Mouse (Mus musculus): ENCODE measurements at regions not wholly inside any gene's neighbourhood (a gene's known extent, or its start where the extent isn't known, plus 50 kb on each side); places are given as distances from the start of the nearest gene placed in this dataset.

- Histone ChIP-seq H3K27me3 (ENCODE audit: control insufficient read depth, insufficient read depth, low read length) (no peaks in the 10 kb centered on the region), H3K9me3 (replicated peaks; ENCODE audit: control insufficient read depth, low read length) (no peaks in the 10 kb centered on the region; the same call in 1 of the 2 replicates), H3K4me1 (ENCODE audit: control insufficient read depth, insufficient read depth) (no peaks in the 10 kb centered on the region), H3K36me3 (replicated peaks; ENCODE audit: control insufficient read depth, insufficient read depth, low read length) (no peaks in the 10 kb centered on the region), H3K27ac (ENCODE audit: low read depth) (no peak overlapping the region), H3K4me2 (ENCODE audit: low read depth, low read length) (no peak overlapping the region), H3K9ac (replicated peaks; ENCODE audit: low read depth, low read length) (no peak overlapping the region), H3K4me3 (ENCODE audit: low read depth, low read length) (no peak overlapping the region)
- ATAC-seq (ENCODE audit: insufficient read depth, low read depth) (no peak), DNase-seq (ENCODE audit: low spot score) (no peak)
- TF ChIP-seq EP300 (IDR thresholded peaks at IDR 0.05; ENCODE audit: low read depth) (no peak), CTCF (IDR thresholded peaks at IDR 0.05; ENCODE audit: low read depth) (no peak)
- 57% methylated on average over 4 of the region's 4 CpGs for WGBS
These were observed 60.3 kb downstream of the Fzd1 start for GRCm38 (mm10) chr5:4697346-4698095.

- no peak for DNase-seq (ENCODE audit: low spot score)
- TF ChIP-seq CTCF (IDR thresholded peaks at IDR 0.05; ENCODE audit: low read depth) (no peak), EP300 (IDR thresholded peaks at IDR 0.05; ENCODE audit: low read depth) (no peak)
- no peak overlapping the region for H3K9ac ChIP-seq (replicated peaks; ENCODE audit: low read depth, low read length)
- H3K27me3 ChIP-seq (ENCODE audit: control insufficient read depth, insufficient read depth, low read length) = no peaks in the 10 kb centered on the region
- no peaks in the 10 kb centered on the region for H3K36me3 ChIP-seq (replicated peaks; ENCODE audit: control insufficient read depth, insufficient read depth, low read length)
- H3K4me2 ChIP-seq (ENCODE audit: low read depth, low read length) = no peak overlapping the region
- H3K4me1 ChIP-seq (ENCODE audit: control insufficient read depth, insufficient read depth) = no peaks in the 10 kb centered on the region
- no peak overlapping the region for H3K27ac ChIP-seq (ENCODE audit: low read depth)
- no peak overlapping the region for H3K4me3 ChIP-seq (ENCODE audit: low read depth, low read length)
- ATAC-seq (ENCODE audit: insufficient read depth, low read depth) = no peak
- no peaks in the 10 kb centered on the region; the same call in 1 of the 2 replicates for H3K9me3 ChIP-seq (replicated peaks; ENCODE audit: control insufficient read depth, low read length)
These were observed 61.1 kb downstream of the Fzd1 start for GRCm38 (mm10) chr5:4696701-4697100.

GRCm38 (mm10) chr5:4689130-4689529, 68.7 kb downstream of the Fzd1 start:
- DNase-seq (ENCODE audit: low spot score) (no peak), ATAC-seq (ENCODE audit: insufficient read depth, low read depth) (no peak)
- no peaks in the 10 kb centered on the region for H3K36me3 ChIP-seq (replicated peaks; ENCODE audit: control insufficient read depth, insufficient read depth, low read length)
- no peaks in the 10 kb centered on the region for H3K27me3 ChIP-seq (ENCODE audit: control insufficient read depth, insufficient read depth, low read length)
- H3K4me1 ChIP-seq (ENCODE audit: control insufficient read depth, insufficient read depth) = no peaks in the 10 kb centered on the region
- no peak overlapping the region for H3K4me2 ChIP-seq (ENCODE audit: low read depth, low read length)
- TF ChIP-seq EP300 (IDR thresholded peaks at IDR 0.05; ENCODE audit: low read depth) (no peak), CTCF (IDR thresholded peaks at IDR 0.05; ENCODE audit: low read depth) (no peak)
- no peak overlapping the region for H3K9ac ChIP-seq (replicated peaks; ENCODE audit: low read depth, low read length)
- H3K4me3 ChIP-seq (ENCODE audit: low read depth, low read length) = no peak overlapping the region
- no peak overlapping the region for H3K27ac ChIP-seq (ENCODE audit: low read depth)
- H3K9me3 ChIP-seq (replicated peaks; ENCODE audit: control insufficient read depth, low read length) = no peaks in the 10 kb centered on the region
- WGBS = 54% methylated on average over 2 of the region's 2 CpGs

- WGBS = 80% methylated on average over 2 of the region's 2 CpGs
- no peaks in the 10 kb centered on the region for H3K27me3 ChIP-seq (ENCODE audit: control insufficient read depth, insufficient read depth, low read length)
- no peaks in the 10 kb centered on the region for H3K36me3 ChIP-seq (replicated peaks; ENCODE audit: control insufficient read depth, insufficient read depth, low read length)
- no peak for ATAC-seq (ENCODE audit: insufficient read depth, low read depth)
- TF ChIP-seq CTCF (IDR thresholded peaks at IDR 0.05; ENCODE audit: low read depth) (no peak), EP300 (IDR thresholded peaks at IDR 0.05; ENCODE audit: low read depth) (no peak)
- no peaks in the 10 kb centered on the region for H3K9me3 ChIP-seq (replicated peaks; ENCODE audit: control insufficient read depth, low read length)
- no peaks in the 10 kb centered on the region for H3K4me1 ChIP-seq (ENCODE audit: control insufficient read depth, insufficient read depth)
- H3K4me2 ChIP-seq (ENCODE audit: low read depth, low read length) = no peak overlapping the region
- H3K4me3 ChIP-seq (ENCODE audit: low read depth, low read length) = no peak overlapping the region
- no peak overlapping the region for H3K9ac ChIP-seq (replicated peaks; ENCODE audit: low read depth, low read length)
- no peak overlapping the region for H3K27ac ChIP-seq (ENCODE audit: low read depth)
- DNase-seq (ENCODE audit: low spot score) = no peak
These were observed 82.5 kb downstream of the Fzd1 start for GRCm38 (mm10) chr5:4675316-4675715.

- Histone ChIP-seq H3K36me3 (replicated peaks; ENCODE audit: control insufficient read depth, insufficient read depth, low read length) (no peaks in the 10 kb centered on the region), H3K27ac (ENCODE audit: low read depth) (no peak overlapping the region), H3K27me3 (ENCODE audit: control insufficient read depth, insufficient read depth, low read length) (no peaks in the 10 kb centered on the region), H3K4me3 (ENCODE audit: low read depth, low read length) (no peak overlapping the region), H3K9ac (replicated peaks; ENCODE audit: low read depth, low read length) (no peak overlapping the region), H3K4me2 (ENCODE audit: low read depth, low read length) (no peak overlapping the region), H3K9me3 (replicated peaks; ENCODE audit: control insufficient read depth, low read length) (no peaks in the 10 kb centered on the region), H3K4me1 (ENCODE audit: control insufficient read depth, insufficient read depth) (peaks cover 6% of the 10 kb centered on the region; the same call in 1 of the 2 replicates)
- 73% methylated on average over 12 of the region's 12 CpGs for WGBS
- TF ChIP-seq EP300 (IDR thresholded peaks at IDR 0.05; ENCODE audit: low read depth) = no peak
- TF ChIP-seq CTCF (IDR thresholded peaks at IDR 0.05; ENCODE audit: low read depth) = no peak
- ATAC-seq (ENCODE audit: insufficient read depth, low read depth) (no peak), DNase-seq (ENCODE audit: low spot score) (no peak)
These were observed 91.5 kb downstream of the Fzd1 start for GRCm38 (mm10) chr5:4666381-4666780.

GRCm38 (mm10) chr5:4665978-4666377, 91.9 kb downstream of the Fzd1 start:
- WGBS = 79% methylated on average over 9 of the region's 9 CpGs
- Histone ChIP-seq H3K27me3 (ENCODE audit: control insufficient read depth, insufficient read depth, low read length) (no peaks in the 10 kb centered on the region), H3K9me3 (replicated peaks; ENCODE audit: control insufficient read depth, low read length) (no peaks in the 10 kb centered on the region), H3K27ac (ENCODE audit: low read depth) (no peak overlapping the region), H3K9ac (replicated peaks; ENCODE audit: low read depth, low read length) (no peak overlapping the region), H3K4me2 (ENCODE audit: low read depth, low read length) (no peak overlapping the region), H3K36me3 (replicated peaks; ENCODE audit: control insufficient read depth, insufficient read depth, low read length) (no peaks in the 10 kb centered on the region), H3K4me1 (ENCODE audit: control insufficient read depth, insufficient read depth) (peaks cover 7% of the 10 kb centered on the region; the same call in 1 of the 2 replicates), H3K4me3 (ENCODE audit: low read depth, low read length) (no peak overlapping the region)
- TF ChIP-seq EP300 (IDR thresholded peaks at IDR 0.05; ENCODE audit: low read depth) (no peak), CTCF (IDR thresholded peaks at IDR 0.05; ENCODE audit: low read depth) (no peak)
- no peak for ATAC-seq (ENCODE audit: insufficient read depth, low read depth)
- no peak for DNase-seq (ENCODE audit: low spot score)
